Comparison of ENCODE assay signal across 8 mouse cellular contexts in the genomic region with DNA sequence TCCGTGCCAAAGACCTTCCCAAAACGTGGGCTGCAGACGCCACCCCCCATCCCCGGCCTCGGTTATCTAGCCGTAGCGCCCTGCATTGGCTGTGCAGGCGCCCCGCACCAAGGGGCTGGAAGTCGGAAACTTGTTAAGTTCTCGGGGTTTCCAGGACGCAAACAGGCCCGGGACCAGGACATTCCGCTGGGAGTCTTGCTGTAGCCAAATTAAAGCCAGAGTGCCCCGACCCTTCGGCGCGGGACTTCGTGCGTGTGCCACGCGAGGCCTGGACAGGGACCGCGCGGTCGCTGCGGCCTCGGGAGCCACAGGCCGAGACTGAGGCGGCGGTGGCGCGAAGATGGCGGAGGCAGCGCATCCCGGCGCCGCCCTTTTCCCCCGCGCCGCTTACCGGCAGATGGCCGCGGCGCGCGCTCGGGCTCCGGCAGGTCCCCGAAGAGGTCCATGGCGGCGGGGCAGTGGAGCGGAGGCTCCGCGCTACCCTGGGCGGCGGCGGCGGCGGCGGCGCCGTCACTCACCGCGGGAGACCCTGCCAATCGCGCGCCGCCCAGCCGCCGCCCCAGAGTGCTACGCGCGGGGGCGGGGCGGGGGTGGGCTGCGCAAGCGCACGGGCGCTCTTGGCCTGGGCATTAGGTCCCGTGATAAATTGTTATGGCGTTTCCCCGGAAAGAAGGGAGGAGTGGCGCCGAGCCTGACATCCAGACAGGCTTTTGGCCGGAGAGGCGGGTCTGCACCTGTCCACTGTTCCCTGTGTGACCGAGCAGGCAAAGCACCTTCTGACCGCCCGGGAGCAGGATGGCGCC. TPM values are rescaled to one million over a fixed set of nuclear protein-coding genes. Genes with fewer than 3 reads are reported as not detected.
A peak's percentile ranks its signal among the peaks of the same experiment; 100 is the strongest.
DNase-seq lines count a peak whose midpoint lies in the region; ATAC-seq and TF ChIP-seq lines count a peak whose summit lies in the region.

A gene (minus strand): TSS at position 556 of the 803 bp plus-strand sequence.

- peak; percentile 96 for ATAC-seq in forebrain, embryonic 11.5 days (replicated peaks; ENCODE audit: low FRiP score)
- peak; percentile 97 for ATAC-seq in heart, embryonic 16.5 days (replicated peaks; ENCODE audit: extremely low read depth, insufficient read depth, low FRiP score)
- ATAC-seq in neural tube, embryonic 15.5 days (ENCODE audit: low FRiP score): peak; percentile 96

- WGBS in forebrain, embryonic 11.5 days: under 1% methylated on average over 57 of the region's 91 CpGs
- under 1% methylated on average over 86 of the region's 91 CpGs for WGBS in heart, embryonic 16.5 days
- WGBS in neural tube, embryonic 15.5 days: under 1% methylated on average over 91 of the region's 91 CpGs

- TF ChIP-seq CTCF in E14TG2a.4 (conservative IDR thresholded peaks at IDR 0.05; ENCODE audit: low read length): no peak

- H3K27ac ChIP-seq in forebrain, embryonic 11.5 days (ENCODE audit: low read depth, low read length): peak within 1 kb of the TSS; percentile 71
- peak within 1 kb of the TSS; percentile 89 for H3K27ac ChIP-seq in heart, embryonic 16.5 days (ENCODE audit: low read length)
- peak within 1 kb of the TSS; percentile 93 for H3K27ac ChIP-seq in neural tube, embryonic 15.5 days (replicated peaks)

- H3K9ac ChIP-seq in forebrain, embryonic 11.5 days (ENCODE audit: low read length): peak within 1 kb of the TSS; percentile 94
- peak within 1 kb of the TSS; percentile 97 for H3K9ac ChIP-seq in heart, embryonic 16.5 days (ENCODE audit: low read length)
- peak within 1 kb of the TSS; percentile 85 for H3K9ac ChIP-seq in neural tube, embryonic 15.5 days (replicated peaks)

- H3K36me3 ChIP-seq in E14TG2a.4 (ENCODE audit: insufficient read depth, low read length): peaks cover 33% of the 10 kb centered on the region
- no peaks in the 10 kb centered on the region for H3K36me3 ChIP-seq in forebrain, embryonic 11.5 days (ENCODE audit: control insufficient read depth, insufficient read depth, low read length)
- H3K36me3 ChIP-seq in heart, embryonic 16.5 days (ENCODE audit: control insufficient read depth, insufficient read depth): 0 out of 2 replicates have a peak, but pooled peaks cover 3% of the 10 kb centered on the region
- H3K36me3 ChIP-seq in neural tube, embryonic 15.5 days: 0 out of 2 replicates have a peak, but pooled peaks cover 9% of the 10 kb centered on the region

- H3K9me3 ChIP-seq in E14TG2a.4 (ENCODE audit: low read length): peaks cover 7% of the 10 kb centered on the region; the same call in 1 of the 2 replicates
- no peaks in the 10 kb centered on the region for H3K9me3 ChIP-seq in forebrain, embryonic 11.5 days (ENCODE audit: control insufficient read depth, low read length)
- H3K9me3 ChIP-seq in heart, embryonic 16.5 days (replicated peaks; ENCODE audit: control insufficient read depth, low read length): no peaks in the 10 kb centered on the region
- H3K9me3 ChIP-seq in neural tube, embryonic 15.5 days (replicated peaks): no peaks in the 10 kb centered on the region

- peak within 1 kb of the TSS; percentile 89 for H3K4me3 ChIP-seq in E14TG2a.4 (replicated peaks; ENCODE audit: low read length)
- H3K4me3 ChIP-seq in forebrain, embryonic 11.5 days (ENCODE audit: low read depth, low read length): peak within 1 kb of the TSS; percentile 86
- H3K4me3 ChIP-seq in heart, embryonic 16.5 days (ENCODE audit: low read length): peak within 1 kb of the TSS; percentile 93
- H3K4me3 ChIP-seq in neural tube, embryonic 15.5 days (replicated peaks): peak within 1 kb of the TSS; percentile 92

- peaks cover 20% of the 10 kb centered on the region for H3K4me1 ChIP-seq in E14TG2a.4 (replicated peaks; ENCODE audit: low read depth, low read length)
- peaks cover 4% of the 10 kb centered on the region for H3K4me1 ChIP-seq in forebrain, embryonic 11.5 days (replicated peaks; ENCODE audit: control insufficient read depth, insufficient read depth, low read length)
- H3K4me1 ChIP-seq in heart, embryonic 16.5 days (ENCODE audit: control insufficient read depth, insufficient read depth, low read length): peaks cover 17% of the 10 kb centered on the region
- H3K4me1 ChIP-seq in neural tube, embryonic 15.5 days: peaks cover 38% of the 10 kb centered on the region

- peak; percentile 73 for DNase-seq in c-Kit-positive CD71-negative TER-119-negative erythroid progenitor cells, embryonic 14.5 days (ENCODE audit: low read depth)
- peak; percentile 92 for DNase-seq in forebrain, embryonic 11.5 days (ENCODE audit: low spot score)
- peak; percentile 81 to 91 for DNase-seq in kidney, postnatal 4 days
- peak; percentile 83 to 85 for DNase-seq in lung, adult 18-20 months
- DNase-seq in testis, postnatal 14 days (ENCODE audit: low spot score): peak; percentile 82

- H3K4me2 ChIP-seq in forebrain, embryonic 11.5 days (ENCODE audit: low read depth, low read length, severe bottlenecking): peak within 1 kb of the TSS; percentile 89
- H3K4me2 ChIP-seq in heart, embryonic 16.5 days (ENCODE audit: low read depth, low read length): peak within 1 kb of the TSS; percentile 82
- H3K4me2 ChIP-seq in neural tube, embryonic 15.5 days: peak within 1 kb of the TSS; percentile 87

- peaks cover 3% of the 10 kb centered on the region for H3K27me3 ChIP-seq in E14TG2a.4 (ENCODE audit: insufficient read depth, low read length)
- H3K27me3 ChIP-seq in forebrain, embryonic 11.5 days (ENCODE audit: control insufficient read depth, insufficient read depth, low read length): no peaks in the 10 kb centered on the region
- H3K27me3 ChIP-seq in heart, embryonic 16.5 days (ENCODE audit: control insufficient read depth, insufficient read depth, low read length): no peaks in the 10 kb centered on the region
- no peaks in the 10 kb centered on the region for H3K27me3 ChIP-seq in neural tube, embryonic 15.5 days (replicated peaks)

RNA-seq across cellular contexts. Expression of the gene that starts here (rescaled TPM):
- polyA plus RNA-seq in forebrain, embryonic 11.5 days (2014; fragmentation: Nextera tagmentation; extraction: Ambion mirVana): 161 and 166 TPM in 2 replicates
- polyA plus RNA-seq in heart, embryonic 16.5 days (2015; fragmentation: Nextera tagmentation; extraction: Ambion mirVana): 112 and 113 TPM in 2 replicates
- 144 and 149 TPM in 2 replicates for polyA plus RNA-seq in neural tube, embryonic 15.5 days (2015; fragmentation: Nextera tagmentation; extraction: Ambion mirVana)

Comparison
In these comparisons a context has a peak if more than half of its experiments do, and no peak if none do; other contexts are left out.
1. Peak in every context shown above with its lines: DNase-seq, ATAC-seq, H3K4me3 ChIP-seq and H3K27ac ChIP-seq.